In genomic region chr11:67110168-67110948, GRCm38 (mm10) we compare ENCODE assay signal across 9 mouse cellular contexts. TPM values are rescaled to one million over a fixed set of nuclear protein-coding genes. Genes with fewer than 3 reads are reported as not detected.
DNase-seq lines count a peak whose midpoint lies in the region; ATAC-seq and TF ChIP-seq lines count a peak whose summit lies in the region.
"Had no signal": no experiment of that assay in that cellular context is flagged by ENCODE, and none has a peak within 500 bp of the region (broad histone marks: within the 10 kb centered on the region; RNA-seq: fewer than 3 reads in every experiment).

No protein-coding gene starts in this region.

- no peak for ATAC-seq in G1E (ENCODE audit: extremely low read depth, insufficient number of reproducible peaks, low FRiP score, poor library complexity, severe bottlenecking)
- peak; percentile 7; the same call in 1 of the 2 replicates for ATAC-seq in embryonic facial prominence, embryonic 15.5 days (ENCODE audit: insufficient number of reproducible peaks, low FRiP score, low TSS enrichment, low read depth)

- WGBS in embryonic facial prominence, embryonic 15.5 days: 32% methylated on average over 5 of the region's 5 CpGs

- no peak overlapping the region for H3K27ac ChIP-seq in embryonic facial prominence, embryonic 15.5 days (replicated peaks)
- H3K27ac ChIP-seq: limb, embryonic 12.5 days had no signal

- H3K9ac ChIP-seq in embryonic facial prominence, embryonic 15.5 days: no peak overlapping the region
- H3K9ac ChIP-seq: limb, embryonic 12.5 days had no signal

- intact Hi-C loops in heart, postnatal 10 days (cut with DNase I): loop anchor here (5.0 kb wide), 1 partner anchor 537 kb away; no protein-coding TSS in a partner anchor

- no peaks in the 10 kb centered on the region for H3K9me3 ChIP-seq in G1E (replicated peaks)
- no peaks in the 10 kb centered on the region for H3K9me3 ChIP-seq in embryonic facial prominence, embryonic 15.5 days (replicated peaks)
- H3K9me3 ChIP-seq: limb, embryonic 12.5 days had no signal

- TF ChIP-seq CTCF in G1E (IDR thresholded peaks at IDR 0.05; ENCODE audit: low read depth, low read length): peak; percentile 59

- H3K4me1 ChIP-seq in G1E (ENCODE audit: insufficient read depth, low read depth, low read length): no peaks in the 10 kb centered on the region
- no peaks in the 10 kb centered on the region for H3K4me1 ChIP-seq in embryonic facial prominence, embryonic 15.5 days
- H3K4me1 ChIP-seq: limb, embryonic 12.5 days had no signal

- no peak for DNase-seq in G1E (ENCODE audit: low spot score)
- DNase-seq in adrenal gland, postnatal 36 days: peak; percentile 69 to 78
- peak; percentile 66 to 77 for DNase-seq in heart, postnatal 10 days
- peak; percentile 53 to 88 for DNase-seq in layer of hippocampus, adult 8-10 months (ENCODE audit: low spot score in 2 of 2)
- DNase-seq in lung, postnatal 10 days: peak; percentile 68
- peak; percentile 79 for DNase-seq in retina, postnatal 1 day
- DNase-seq in T-cell, adult 2 months (ENCODE audit: low spot score): no peak

- H3K4me2 ChIP-seq in embryonic facial prominence, embryonic 15.5 days (replicated peaks): no peak overlapping the region
- H3K4me2 ChIP-seq: limb, embryonic 12.5 days had no signal

- H3K36me3 ChIP-seq in G1E (replicated peaks): no peaks in the 10 kb centered on the region
- H3K36me3 ChIP-seq in embryonic facial prominence, embryonic 15.5 days: no peaks in the 10 kb centered on the region
- H3K36me3 ChIP-seq: limb, embryonic 12.5 days had no signal

- no peak overlapping the region for H3K4me3 ChIP-seq in G1E (ENCODE audit: low read depth, low read length)
- no peak overlapping the region for H3K4me3 ChIP-seq in embryonic facial prominence, embryonic 15.5 days (replicated peaks)
- H3K4me3 ChIP-seq: limb, embryonic 12.5 days had no signal

- H3K27me3 ChIP-seq in G1E (ENCODE audit: insufficient read depth, low read length): no peaks in the 10 kb centered on the region
- no peaks in the 10 kb centered on the region for H3K27me3 ChIP-seq in embryonic facial prominence, embryonic 15.5 days

RNA-seq across cellular contexts. Expression of gene Myh3, which starts 32.3 kb away (rescaled TPM):
- not detected in 2 replicates for total RNA-seq in G1E (2014; fragmentation: Nextera tagmentation)
- total RNA-seq in G1E (2017): not detected in 2 replicates
- polyA plus RNA-seq in G1E (2012): not detected in 2 replicates
- total RNA-seq in adrenal gland, postnatal 36 days (2021): under 1 TPM; 0.03 to 0.07 TPM
- 150 and 219 TPM in 2 replicates for polyA plus RNA-seq in embryonic facial prominence, embryonic 15.5 days (2015; fragmentation: Nextera tagmentation; extraction: Ambion mirVana)
- under 1 TPM in 1 of 2 experiments, not detected in 1; 0.05 TPM for total RNA-seq in heart, postnatal 10 days (2021)
- total RNA-seq in layer of hippocampus, adult 8-10 months (2022): 1 to 10 TPM in 1 of 4 experiments, under 1 TPM in 3; 0.50 to 1.1 (median 0.81) TPM

RNA-seq across cellular contexts. Expression of gene Sco1, which starts 57.9 kb away (rescaled TPM):
- total RNA-seq in G1E (2014; fragmentation: Nextera tagmentation) (13.5 and 14.7 TPM in 2 replicates), G1E (2017) (22.2 and 23.2 TPM in 2 replicates)
- polyA plus RNA-seq in G1E (2012): 3.5 and 4.0 TPM in 2 replicates
- total RNA-seq in adrenal gland, postnatal 36 days (2021): 10 to 100 TPM; 21.9 to 22.4 TPM
- polyA plus RNA-seq in embryonic facial prominence, embryonic 15.5 days (2015; fragmentation: Nextera tagmentation; extraction: Ambion mirVana): 16.7 and 17.0 TPM in 2 replicates
- 10 to 100 TPM; 17.8 to 19.2 TPM for total RNA-seq in heart, postnatal 10 days (2021)
- total RNA-seq in layer of hippocampus, adult 8-10 months (2022): 10 to 100 TPM in 1 of 4 experiments, 1 to 10 TPM in 3; 8.0 to 11.0 (median 9.7) TPM

RNA-seq across cellular contexts. Expression of gene Adprm, which starts 58.0 kb away (rescaled TPM):
- total RNA-seq in G1E (2014; fragmentation: Nextera tagmentation) (13.3 and 26.6 TPM in 2 replicates), G1E (2017) (23.9 and 25.7 TPM in 2 replicates)
- 0.40 and 1.0 TPM in 2 replicates for polyA plus RNA-seq in G1E (2012)
- total RNA-seq in adrenal gland, postnatal 36 days (2021): 10 to 100 TPM; 22.3 to 22.4 TPM
- polyA plus RNA-seq in embryonic facial prominence, embryonic 15.5 days (2015; fragmentation: Nextera tagmentation; extraction: Ambion mirVana): 33.9 and 35.4 TPM in 2 replicates
- 10 to 100 TPM; 14.5 to 15.8 TPM for total RNA-seq in heart, postnatal 10 days (2021)
- total RNA-seq in layer of hippocampus, adult 8-10 months (2022): 10 to 100 TPM; 24.0 to 31.6 (median 29.5) TPM

Comparison
In these comparisons a context has a peak if more than half of its experiments do, and no peak if none do; other contexts are left out.
1. DNase-seq: peak in adrenal gland, postnatal 36 days (2 of 2), heart, postnatal 10 days (2 of 2), layer of hippocampus, adult 8-10 months (2 of 2), lung, postnatal 10 days (single experiment) and retina, postnatal 1 day (single experiment); none in G1E (single experiment) and T-cell, adult 2 months (single experiment).